Mouse (Mus musculus): Measurements from ENCODE around the gene Grb10. TPM values are rescaled to one million over a fixed set of nuclear protein-coding genes. Genes with fewer than 3 reads are reported as not detected.

Gene Grb10
- polyA plus RNA-seq, 1 experiment from 2014 or later, result 39.4 TPM

GRCm38 (mm10) chr11:11993183-11993582 lies 45.3 kb downstream of the Grb10 start:
- ATAC-seq (ENCODE audit: low read depth), result no peak
- Histone ChIP-seq H3K4me1 (ENCODE audit: control insufficient read depth, insufficient read depth, low read length) (no peaks in the 10 kb centered on the region), H3K4me2 (ENCODE audit: low read depth, low read length) (no peak overlapping the region), H3K9ac (replicated peaks; ENCODE audit: low read depth, low read length) (no peak overlapping the region), H3K27ac (ENCODE audit: low read depth, low read length) (no peak overlapping the region), H3K4me3 (ENCODE audit: low read depth, low read length) (no peak overlapping the region), H3K36me3 (ENCODE audit: control insufficient read depth, insufficient read depth, low read length) (no peaks in the 10 kb centered on the region), H3K9me3 (ENCODE audit: control insufficient read depth, low read length) (no peaks in the 10 kb centered on the region), H3K27me3 (ENCODE audit: control insufficient read depth, insufficient read depth, low read length) (no peaks in the 10 kb centered on the region)
- WGBS, result 59% methylated on average over 2 of the region's 2 CpGs

DNA sequence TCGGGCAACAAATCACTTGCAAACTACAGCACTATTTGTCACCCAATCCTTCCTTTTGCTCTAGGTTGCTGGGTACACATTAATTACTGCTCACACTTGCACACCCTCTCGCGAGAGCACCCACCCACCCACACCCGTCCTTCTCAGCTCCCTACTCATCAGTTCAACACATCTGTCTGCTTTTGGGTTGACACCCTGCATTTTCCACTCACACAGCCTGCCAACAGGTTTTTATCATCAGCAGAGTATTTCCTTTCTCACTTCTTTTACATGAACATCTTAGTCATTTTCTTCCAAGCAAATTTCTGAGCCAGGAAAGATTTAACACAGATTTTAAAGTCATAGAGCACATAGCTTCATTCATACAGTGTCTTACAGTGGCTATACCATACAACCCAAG lies 48.6 kb downstream of the Grb10 start:
- Histone ChIP-seq H3K27me3 (ENCODE audit: control insufficient read depth, insufficient read depth, low read length) (no peaks in the 10 kb centered on the region), H3K4me2 (ENCODE audit: low read depth, low read length) (no peak overlapping the region), H3K27ac (ENCODE audit: low read depth, low read length) (no peak overlapping the region), H3K9me3 (ENCODE audit: control insufficient read depth, low read length) (no peaks in the 10 kb centered on the region), H3K36me3 (ENCODE audit: control insufficient read depth, insufficient read depth, low read length) (no peaks in the 10 kb centered on the region), H3K9ac (replicated peaks; ENCODE audit: low read depth, low read length) (no peak overlapping the region), H3K4me1 (ENCODE audit: control insufficient read depth, insufficient read depth, low read length) (no peaks in the 10 kb centered on the region), H3K4me3 (ENCODE audit: low read depth, low read length) (no peak overlapping the region)
- ATAC-seq (ENCODE audit: low read depth), result no peak
- 80% methylated on average over 4 of the region's 4 CpGs for WGBS

- ATAC-seq (ENCODE audit: low read depth), result no peak
- WGBS, result 79% methylated on average over 3 of the region's 3 CpGs
- Histone ChIP-seq H3K27ac (ENCODE audit: low read depth, low read length) (no peak overlapping the region), H3K9ac (replicated peaks; ENCODE audit: low read depth, low read length) (no peak overlapping the region), H3K36me3 (ENCODE audit: control insufficient read depth, insufficient read depth, low read length) (no peaks in the 10 kb centered on the region), H3K27me3 (ENCODE audit: control insufficient read depth, insufficient read depth, low read length) (no peaks in the 10 kb centered on the region), H3K9me3 (ENCODE audit: control insufficient read depth, low read length) (no peaks in the 10 kb centered on the region), H3K4me3 (ENCODE audit: low read depth, low read length) (no peak overlapping the region), H3K4me2 (ENCODE audit: low read depth, low read length) (no peak overlapping the region), H3K4me1 (ENCODE audit: control insufficient read depth, insufficient read depth, low read length) (no peaks in the 10 kb centered on the region)
These were observed 51.2 kb downstream of the Grb10 start for GRCm38 (mm10) chr11:11987233-11987632.

DNA sequence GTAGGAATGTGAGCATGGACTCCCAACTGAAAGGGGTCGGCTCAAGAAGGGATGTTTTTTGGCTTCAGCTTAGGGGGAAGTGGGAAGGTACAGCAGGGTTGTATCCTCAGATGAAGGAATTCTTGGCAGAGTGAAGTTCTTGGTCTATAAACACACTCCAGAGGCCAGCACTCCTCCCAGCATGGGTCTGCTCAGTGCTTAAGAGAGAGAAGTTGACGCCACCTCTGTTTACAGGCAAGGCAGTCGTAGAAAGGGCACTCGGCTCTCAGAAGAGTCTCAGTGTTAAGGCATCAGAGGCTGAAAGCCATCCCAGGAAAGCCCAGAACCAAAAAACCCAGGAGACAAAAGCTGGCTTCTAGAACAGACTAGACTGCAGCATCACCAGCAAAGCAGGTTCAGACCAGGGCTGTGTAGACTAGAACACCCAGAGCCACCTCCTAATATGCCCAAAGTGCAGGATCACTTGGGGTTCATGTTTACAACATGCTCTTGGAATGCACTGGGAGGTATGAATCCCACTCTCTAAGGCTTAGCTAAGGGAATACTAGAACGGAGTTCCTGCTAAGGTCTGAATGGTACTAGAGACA lies 59.8 kb downstream of the Grb10 start:
- 74% methylated on average over 5 of the region's 5 CpGs for WGBS
- no peak overlapping the region for H3K9ac ChIP-seq (replicated peaks; ENCODE audit: low read depth, low read length)
- H3K36me3 ChIP-seq (ENCODE audit: control insufficient read depth, insufficient read depth, low read length), result no peaks in the 10 kb centered on the region
- H3K27me3 ChIP-seq (ENCODE audit: control insufficient read depth, insufficient read depth, low read length), result no peaks in the 10 kb centered on the region
- no peak overlapping the region for H3K27ac ChIP-seq (ENCODE audit: low read depth, low read length)
- no peaks in the 10 kb centered on the region for H3K9me3 ChIP-seq (ENCODE audit: control insufficient read depth, low read length)
- no peak for ATAC-seq (ENCODE audit: low read depth)
- no peak overlapping the region for H3K4me2 ChIP-seq (ENCODE audit: low read depth, low read length)
- H3K4me3 ChIP-seq (ENCODE audit: low read depth, low read length), result no peak overlapping the region
- no peaks in the 10 kb centered on the region for H3K4me1 ChIP-seq (ENCODE audit: control insufficient read depth, insufficient read depth, low read length)

DNA sequence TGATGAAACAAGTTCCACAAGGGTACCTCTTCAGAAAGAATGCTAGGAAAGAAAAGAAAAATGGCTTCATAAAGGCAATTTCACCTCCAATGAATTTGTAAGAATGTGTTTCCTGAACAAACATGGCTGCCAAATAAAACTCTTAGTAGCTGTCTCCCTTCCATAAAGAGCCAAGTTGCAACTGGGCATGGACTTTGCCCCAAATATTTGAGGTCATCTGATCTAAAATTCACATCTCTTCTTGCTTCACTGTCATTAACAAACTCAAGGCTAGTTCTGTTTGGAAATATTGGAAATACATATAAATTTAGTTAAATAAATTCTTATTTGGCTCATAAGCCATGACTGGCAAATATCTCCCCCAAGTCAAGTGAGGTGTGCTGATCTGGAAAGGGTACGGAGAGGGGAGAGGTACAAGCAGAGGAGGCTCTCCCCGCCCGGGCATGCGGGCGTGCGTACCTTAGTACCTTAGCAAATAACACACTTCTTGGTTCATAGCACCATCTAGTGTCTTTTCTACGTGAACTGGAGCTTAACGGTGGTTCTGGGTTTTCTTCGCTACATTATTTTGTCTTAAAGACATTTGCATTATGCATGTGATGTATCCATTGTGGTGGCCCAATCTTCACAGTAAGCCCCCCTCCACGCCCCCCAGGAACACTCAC lies 63.8 kb downstream of the Grb10 start:
- Histone ChIP-seq H3K9me3 (ENCODE audit: control insufficient read depth, low read length) (peaks cover 2% of the 10 kb centered on the region; the same call in 1 of the 2 replicates), H3K9ac (replicated peaks; ENCODE audit: low read depth, low read length) (no peak overlapping the region), H3K27me3 (ENCODE audit: control insufficient read depth, insufficient read depth, low read length) (no peaks in the 10 kb centered on the region), H3K4me1 (ENCODE audit: control insufficient read depth, insufficient read depth, low read length) (no peaks in the 10 kb centered on the region), H3K4me3 (ENCODE audit: low read depth, low read length) (no peak overlapping the region), H3K36me3 (ENCODE audit: control insufficient read depth, insufficient read depth, low read length) (no peaks in the 10 kb centered on the region), H3K4me2 (ENCODE audit: low read depth, low read length) (no peak overlapping the region), H3K27ac (ENCODE audit: low read depth, low read length) (no peak overlapping the region)
- ATAC-seq (ENCODE audit: low read depth), result peak; percentile 77; the same call in 1 of the 2 replicates
- 43% methylated on average over 10 of the region's 10 CpGs for WGBS

DNA sequence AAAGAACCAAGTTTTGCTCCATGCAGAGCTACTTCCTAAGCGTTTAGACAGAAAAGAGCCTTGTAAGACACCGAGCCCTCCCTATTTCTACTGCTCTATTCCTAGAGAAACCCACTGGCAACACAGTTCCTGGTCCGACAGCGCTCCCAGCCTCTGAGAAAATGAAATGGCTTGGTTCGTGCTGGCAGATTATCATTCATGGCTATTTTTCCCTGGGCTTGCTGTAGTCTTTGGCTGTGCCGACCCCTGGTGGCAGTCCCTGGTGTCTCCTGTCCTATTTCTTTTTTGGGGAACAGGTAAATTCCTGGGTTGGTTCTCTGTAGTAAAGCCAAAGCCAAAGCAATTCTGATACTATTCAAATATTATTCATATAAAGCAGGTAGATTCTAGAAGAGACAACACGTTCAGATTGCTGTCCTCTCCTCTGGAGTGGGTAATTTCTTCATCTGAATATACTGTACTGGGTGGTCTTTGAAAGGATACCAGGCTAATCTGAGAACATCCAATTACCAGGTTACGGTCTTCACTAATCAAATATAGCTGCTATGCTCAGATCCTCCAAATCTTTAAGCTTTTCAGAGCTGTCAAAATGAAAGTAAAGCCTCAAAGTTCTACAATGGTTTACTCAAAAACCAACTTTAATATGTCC lies 65.0 kb downstream of the Grb10 start:
- Histone ChIP-seq H3K4me1 (ENCODE audit: control insufficient read depth, insufficient read depth, low read length) (no peaks in the 10 kb centered on the region), H3K36me3 (ENCODE audit: control insufficient read depth, insufficient read depth, low read length) (no peaks in the 10 kb centered on the region), H3K9ac (replicated peaks; ENCODE audit: low read depth, low read length) (no peak overlapping the region), H3K27me3 (ENCODE audit: control insufficient read depth, insufficient read depth, low read length) (no peaks in the 10 kb centered on the region), H3K27ac (ENCODE audit: low read depth, low read length) (no peak overlapping the region), H3K4me3 (ENCODE audit: low read depth, low read length) (no peak overlapping the region), H3K9me3 (ENCODE audit: control insufficient read depth, low read length) (peaks cover 2% of the 10 kb centered on the region; the same call in 1 of the 2 replicates), H3K4me2 (ENCODE audit: low read depth, low read length) (no peak overlapping the region)
- 51% methylated on average over 8 of the region's 8 CpGs for WGBS
- ATAC-seq (ENCODE audit: low read depth), result peak; percentile 84

DNA sequence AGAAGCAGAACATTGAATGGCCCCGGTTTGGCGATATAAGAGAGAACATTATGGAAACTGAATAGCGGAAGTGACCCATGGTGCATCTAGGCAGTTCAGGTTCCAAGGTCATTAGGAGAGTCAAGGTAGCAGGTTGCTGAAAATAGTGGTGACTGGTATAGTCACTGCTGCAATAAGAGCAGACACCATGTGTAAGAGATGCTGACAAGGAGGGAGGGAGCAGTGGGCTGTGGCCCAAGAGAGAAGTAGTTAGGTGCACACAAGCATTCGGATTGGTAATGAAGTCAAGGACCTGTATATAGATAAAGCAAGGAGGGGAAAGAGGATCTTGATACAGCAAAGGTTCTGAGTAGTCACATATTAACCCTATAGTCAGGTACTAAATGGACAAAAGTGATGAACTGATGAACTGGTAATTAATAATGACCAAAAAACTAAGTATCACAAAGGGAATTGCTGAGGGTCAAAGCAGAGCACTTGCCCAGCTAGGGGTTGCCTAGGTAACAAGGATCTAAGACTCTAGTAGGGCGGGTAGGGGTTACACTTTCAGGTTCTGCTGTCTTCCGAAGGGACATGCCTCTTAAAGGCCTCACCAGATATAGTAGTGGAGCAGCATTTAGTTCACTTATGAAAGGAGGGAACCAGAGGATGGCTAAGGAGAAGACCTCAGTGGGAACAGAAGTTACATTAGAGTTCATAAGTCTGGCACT lies 65.9 kb downstream of the Grb10 start:
- no peak overlapping the region for H3K4me3 ChIP-seq (ENCODE audit: low read depth, low read length)
- peaks cover 2% of the 10 kb centered on the region; the same call in 1 of the 2 replicates for H3K9me3 ChIP-seq (ENCODE audit: control insufficient read depth, low read length)
- H3K36me3 ChIP-seq (ENCODE audit: control insufficient read depth, insufficient read depth, low read length), result no peaks in the 10 kb centered on the region
- no peaks in the 10 kb centered on the region for H3K4me1 ChIP-seq (ENCODE audit: control insufficient read depth, insufficient read depth, low read length)
- ATAC-seq (ENCODE audit: low read depth), result 0 out of 2 replicates have a peak, but pooled peaks have one; percentile 13
- no peak overlapping the region for H3K4me2 ChIP-seq (ENCODE audit: low read depth, low read length)
- H3K27ac ChIP-seq (ENCODE audit: low read depth, low read length), result no peak overlapping the region
- H3K27me3 ChIP-seq (ENCODE audit: control insufficient read depth, insufficient read depth, low read length), result no peaks in the 10 kb centered on the region
- 81% methylated on average over 6 of the region's 6 CpGs for WGBS
- no peak overlapping the region for H3K9ac ChIP-seq (replicated peaks; ENCODE audit: low read depth, low read length)

DNA sequence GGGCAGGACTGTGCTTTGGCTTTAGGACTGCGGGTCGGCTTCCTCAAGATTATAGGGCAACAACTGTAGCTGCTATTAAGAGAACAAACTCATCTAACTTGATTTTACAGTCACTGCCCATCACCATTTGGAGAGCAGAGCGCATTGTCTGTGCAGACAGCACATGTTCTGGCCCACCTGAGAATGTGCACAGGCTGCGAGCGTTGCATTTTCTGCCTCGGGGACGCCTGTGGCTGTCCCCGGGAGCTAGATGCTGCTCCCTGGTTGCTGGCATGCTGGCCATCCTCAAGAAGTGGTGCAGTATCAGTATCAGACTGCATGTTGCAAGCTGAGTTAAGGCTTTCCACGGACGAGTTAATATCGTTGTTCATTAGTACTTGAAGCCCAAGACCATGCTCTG lies 68.2 kb downstream of the Grb10 start:
- no peak for ATAC-seq (ENCODE audit: low read depth)
- WGBS, result 95% methylated on average over 11 of the region's 11 CpGs

More for the DNA sequence above, 68.2 kb downstream of the Grb10 start:
- Histone ChIP-seq H3K9ac (replicated peaks; ENCODE audit: low read depth, low read length) (no peak overlapping the region), H3K4me3 (ENCODE audit: low read depth, low read length) (no peak overlapping the region), H3K4me2 (ENCODE audit: low read depth, low read length) (no peak overlapping the region), H3K27ac (ENCODE audit: low read depth, low read length) (no peak overlapping the region), H3K36me3 (ENCODE audit: control insufficient read depth, insufficient read depth, low read length) (no peaks in the 10 kb centered on the region), H3K27me3 (ENCODE audit: control insufficient read depth, insufficient read depth, low read length) (no peaks in the 10 kb centered on the region), H3K9me3 (ENCODE audit: control insufficient read depth, low read length) (peaks cover 2% of the 10 kb centered on the region; the same call in 1 of the 2 replicates), H3K4me1 (ENCODE audit: control insufficient read depth, insufficient read depth, low read length) (no peaks in the 10 kb centered on the region)
